Mouse (Mus musculus): ENCODE measurements around the gene Tprgl.

GRCm38 (mm10) chr4:154205392-154205791 lies 44.9 kb upstream of the Tprgl start:
- TF ChIP-seq POLR2A (IDR thresholded peaks at IDR 0.05; ENCODE audit: insufficient read length, low read depth) (no peak), MYOG (IDR thresholded peaks at IDR 0.05; ENCODE audit: control insufficient read depth in 1 of 3, insufficient read depth in 1 of 3, insufficient read length in 2 of 3, low read depth in 2 of 3) (no peak), USF1 (IDR thresholded peaks at IDR 0.05; ENCODE audit: low read depth) (no peak), MYOD1 (IDR thresholded peaks at IDR 0.05; ENCODE audit: control insufficient read depth in 1 of 3, insufficient read length in 2 of 3, low read depth in 2 of 3) (no peak)
